Mouse (Mus musculus) G1E (cell line): Measurements from ENCODE around the gene Tmem52b.

Experiments used
- CTCF ChIP-seq: IDR thresholded peaks from 2 replicates; pipeline ENCODE4 v1.5.1; 2012; ENCODE audit warnings: low read depth, low read length, inconsistent platforms, mixed read lengths
- GATA1 ChIP-seq: IDR thresholded peaks from 2 replicates; pipeline ENCODE4 v1.6.1; 2012; ENCODE audit warnings: borderline replicate concordance, low read length, inconsistent platforms, mixed read lengths

- TF ChIP-seq GATA1 (no peak), CTCF (no peak)
Measured at GRCm38 (mm10) chr6:129480089-129480958, 32.0 kb upstream of the Tmem52b start.
